Mouse (Mus musculus): ENCODE data around the gene Gfy. TPM values are rescaled to one million over a fixed set of nuclear protein-coding genes. Genes with fewer than 3 reads are reported as not detected.

Gfy gene
- polyA plus RNA-seq, 1 experiment from 2014 or later = not detected

GRCm38 (mm10) chr7:45185921-45186320 is 6.6 kb upstream of the Gfy start:
- no peak for ATAC-seq (ENCODE audit: insufficient read depth)
- TF ChIP-seq CTCF (IDR thresholded peaks at IDR 0.05; ENCODE audit: low read depth) = no peak
- Histone ChIP-seq H3K4me2 (no peak overlapping the region), H3K9ac (no peak overlapping the region), H3K27ac (ENCODE audit: low read depth) (no peak overlapping the region), H3K27me3 (ENCODE audit: insufficient read depth, low read length) (peaks cover 70% of the 10 kb centered on the region), H3K36me3 (ENCODE audit: insufficient read depth) (no peaks in the 10 kb centered on the region), H3K9me3 (ENCODE audit: low read depth, low read length) (no peaks in the 10 kb centered on the region), H3K4me3 (ENCODE audit: low read depth, low read length) (no peak overlapping the region), H3K4me1 (ENCODE audit: insufficient read depth) (no peaks in the 10 kb centered on the region)
- whole genome bisulfite sequencing = 68% methylated on average over 7 of the region's 7 CpGs
- DNase-seq = no peak

- TF ChIP-seq CTCF (IDR thresholded peaks at IDR 0.05; ENCODE audit: low read depth) = no peak
- 64% methylated on average over 7 of the region's 7 CpGs for WGBS
- H3K36me3 ChIP-seq (ENCODE audit: insufficient read depth) = no peaks in the 10 kb centered on the region
Measured at GRCm38 (mm10) chr7:45183672-45184071, 4.3 kb upstream of the Gfy start.

GRCm38 (mm10) chr7:45182606-45183005 is 3.2 kb upstream of the Gfy start:
- WGBS = 14% methylated on average over 11 of the region's 11 CpGs
- peak overlapping the region; percentile 61 for H3K4me2 ChIP-seq
- H3K27me3 ChIP-seq (ENCODE audit: insufficient read depth, low read length) = peaks cover 94% of the 10 kb centered on the region
- peak; percentile 48; the same call in 1 of the 2 replicates for ATAC-seq (ENCODE audit: insufficient read depth)
- no peaks in the 10 kb centered on the region for H3K36me3 ChIP-seq (ENCODE audit: insufficient read depth)
- no peak for DNase-seq
- no peaks in the 10 kb centered on the region for H3K4me1 ChIP-seq (ENCODE audit: insufficient read depth)
- peak overlapping the region; percentile 28 for H3K9ac ChIP-seq
- H3K4me3 ChIP-seq (ENCODE audit: low read depth, low read length) = peak overlapping the region; percentile 30
- H3K9me3 ChIP-seq (ENCODE audit: low read depth, low read length) = no peaks in the 10 kb centered on the region
- TF ChIP-seq CTCF (IDR thresholded peaks at IDR 0.05; ENCODE audit: low read depth) = peak; percentile 26; the same call in 1 of the 2 replicates
- H3K27ac ChIP-seq (ENCODE audit: low read depth) = no peak overlapping the region

More at GRCm38 (mm10) chr7:45183672-45184071, 4.3 kb upstream of the Gfy start:
- Histone ChIP-seq H3K27ac (ENCODE audit: low read depth) (no peak overlapping the region), H3K4me3 (ENCODE audit: low read depth, low read length) (no peak overlapping the region), H3K9ac (no peak overlapping the region), H3K9me3 (ENCODE audit: low read depth, low read length) (no peaks in the 10 kb centered on the region), H3K27me3 (ENCODE audit: insufficient read depth, low read length) (peaks cover 86% of the 10 kb centered on the region), H3K4me2 (no peak overlapping the region), H3K4me1 (ENCODE audit: insufficient read depth) (no peaks in the 10 kb centered on the region)
- DNase-seq (no peak), ATAC-seq (ENCODE audit: insufficient read depth) (no peak)

GRCm38 (mm10) chr7:45182199-45182601 is 2.8 kb upstream of the Gfy start:
- peak overlapping the region; percentile 61 for H3K4me2 ChIP-seq
- H3K27me3 ChIP-seq (ENCODE audit: insufficient read depth, low read length) = peaks cover 98% of the 10 kb centered on the region
- no peaks in the 10 kb centered on the region for H3K9me3 ChIP-seq (ENCODE audit: low read depth, low read length)
- H3K4me3 ChIP-seq (ENCODE audit: low read depth, low read length) = peak overlapping the region; percentile 30
- ATAC-seq (ENCODE audit: insufficient read depth) (peak; percentile 95), DNase-seq (peak; percentile 96)
- TF ChIP-seq CTCF (IDR thresholded peaks at IDR 0.05; ENCODE audit: low read depth) = no peak
- no peak overlapping the region for H3K27ac ChIP-seq (ENCODE audit: low read depth)
- under 1% methylated on average over 34 of the region's 34 CpGs for WGBS
- H3K4me1 ChIP-seq (ENCODE audit: insufficient read depth) = no peaks in the 10 kb centered on the region
- no peaks in the 10 kb centered on the region for H3K36me3 ChIP-seq (ENCODE audit: insufficient read depth)
- peak overlapping the region; percentile 28 for H3K9ac ChIP-seq

GRCm38 (mm10) chr7:45181540-45181939 is 2.2 kb upstream of the Gfy start:
- H3K36me3 ChIP-seq (ENCODE audit: insufficient read depth) = no peaks in the 10 kb centered on the region
- no peak overlapping the region for H3K9ac ChIP-seq
- H3K4me1 ChIP-seq (ENCODE audit: insufficient read depth) = no peaks in the 10 kb centered on the region
- WGBS = 6% methylated on average over 35 of the region's 35 CpGs
- DNase-seq (no peak), ATAC-seq (ENCODE audit: insufficient read depth) (peak; percentile 2; the same call in 1 of the 2 replicates)
- 0 out of 2 replicates have a peak overlapping the region, but pooled peaks have one; percentile 8 for H3K4me3 ChIP-seq (ENCODE audit: low read depth, low read length)
- H3K4me2 ChIP-seq = peak overlapping the region; percentile 61; the same call in 1 of the 2 replicates
- H3K9me3 ChIP-seq (ENCODE audit: low read depth, low read length) = no peaks in the 10 kb centered on the region
- H3K27me3 ChIP-seq (ENCODE audit: insufficient read depth, low read length) = peaks cover 98% of the 10 kb centered on the region
- no peak for TF ChIP-seq CTCF (IDR thresholded peaks at IDR 0.05; ENCODE audit: low read depth)
- H3K27ac ChIP-seq (ENCODE audit: low read depth) = no peak overlapping the region

- peak within 1 kb of the TSS; percentile 61; the same call in 1 of the 2 replicates for H3K4me2 ChIP-seq
Measured at GRCm38 (mm10) chr7:45180896-45181477, 1.6 kb upstream of the Gfy start, which contains the start of gene Pth2. Pth2 (plus strand) TSS chr7:45180995.

GRCm38 (mm10) chr7:45178550-45178949 is 819 bp downstream of the Gfy start:
- Histone ChIP-seq H3K27ac (ENCODE audit: low read depth) (no peak overlapping the region), H3K4me2 (no peak overlapping the region), H3K9ac (no peak overlapping the region), H3K9me3 (ENCODE audit: low read depth, low read length) (no peaks in the 10 kb centered on the region), H3K4me3 (ENCODE audit: low read depth, low read length) (no peak overlapping the region), H3K27me3 (ENCODE audit: insufficient read depth, low read length) (peaks cover 98% of the 10 kb centered on the region), H3K36me3 (ENCODE audit: insufficient read depth) (no peaks in the 10 kb centered on the region), H3K4me1 (ENCODE audit: insufficient read depth) (no peaks in the 10 kb centered on the region)
- 18% methylated on average over 7 of the region's 7 CpGs for WGBS
- TF ChIP-seq CTCF (IDR thresholded peaks at IDR 0.05; ENCODE audit: low read depth) = no peak
- no peak for ATAC-seq (ENCODE audit: insufficient read depth)
- no peak for DNase-seq

More at GRCm38 (mm10) chr7:45180896-45181477, 1.6 kb upstream of the Gfy start, which contains the start of gene Pth2:
- 19% methylated on average over 20 of the region's 20 CpGs for WGBS
- Histone ChIP-seq H3K4me3 (ENCODE audit: low read depth, low read length) (0 out of 2 replicates have a peak within 1 kb of the TSS, but pooled peaks have one; percentile 8), H3K27ac (ENCODE audit: low read depth) (no peak within 1 kb of the TSS), H3K4me1 (ENCODE audit: insufficient read depth) (no peaks in the 10 kb centered on the region), H3K27me3 (ENCODE audit: insufficient read depth, low read length) (peaks cover 98% of the 10 kb centered on the region), H3K9me3 (ENCODE audit: low read depth, low read length) (no peaks in the 10 kb centered on the region), H3K36me3 (ENCODE audit: insufficient read depth) (no peaks in the 10 kb centered on the region), H3K9ac (no peak within 1 kb of the TSS)
- no peak for DNase-seq
- TF ChIP-seq CTCF (IDR thresholded peaks at IDR 0.05; ENCODE audit: low read depth) = no peak
- ATAC-seq (ENCODE audit: insufficient read depth) = no peak
